Mouse (Mus musculus) C2C12 (cell line): ENCODE results near the gene Tspan2.

Source experiments
- CEBPB ChIP-seq: IDR thresholded peaks from one replicate; pipeline ENCODE4 v1.6.1; 2011; ENCODE audit warnings: low read depth, mild to moderate bottlenecking, control low read depth, moderate library complexity
- CTCF ChIP-seq: IDR thresholded peaks from one replicate; pipeline ENCODE4 v1.5.1; 2011; ENCODE audit not compliant: control insufficient read depth, insufficient read depth, insufficient read length
- FOSL1 ChIP-seq: IDR thresholded peaks from one replicate; pipeline ENCODE4 v1.8.0; 2011; ENCODE audit warnings: mild to moderate bottlenecking, low read length; ENCODE audit not compliant: poor library complexity, insufficient read depth, severe bottlenecking
- MAX ChIP-seq: IDR thresholded peaks from one replicate; pipeline ENCODE4 v1.6.1; 2011; ENCODE audit warnings: mild to moderate bottlenecking, control low read depth
- MYOD1 ChIP-seq: IDR thresholded peaks from one replicate; pipeline ENCODE4 v1.6.1; 2011; ENCODE audit warnings: low read depth; ENCODE audit not compliant: control insufficient read depth, insufficient read length
- MYOG ChIP-seq: IDR thresholded peaks from one replicate; pipeline ENCODE4 v1.6.1; 2011; ENCODE audit not compliant: control insufficient read depth, insufficient read length; ENCODE audit errors: extremely low read depth
- USF1 ChIP-seq: IDR thresholded peaks from one replicate; pipeline ENCODE4 v1.6.1; 2011; ENCODE audit warnings: low read depth, mild to moderate bottlenecking, control low read depth, moderate library complexity

- no peak for TF ChIP-seq CTCF
- no peak for TF ChIP-seq FOSL1
- TF ChIP-seq USF1, result no peak
- no peak for TF ChIP-seq MYOD1
- no peak for TF ChIP-seq CEBPB
- no peak for TF ChIP-seq MAX
- no peak for TF ChIP-seq MYOG
Observed at GRCm38 (mm10) chr3:102744657-102745056, 10.3 kb downstream of the Tspan2 start.
